Mouse (Mus musculus) gonadal fat pad, adult 2 months (tissue): Measurements from ENCODE around the gene Tmem104. TPM values are rescaled to one million over a fixed set of nuclear protein-coding genes. Genes with fewer than 3 reads are reported as not detected.

Experiments
- DNase-seq: peaks from one replicate; pipeline ENCODE4 v3.0.0-alpha.2; 2012; ENCODE audit warnings: low read depth
- polyA plus RNA-seq: library from polyadenylated mRNA; depleted of rRNA; stranded (reverse); fragments of >200 nt; gene quantifications from 2 replicates; pipeline ENCODE4 v1.2.3, GENCODE M21; 2012

Tmem104 gene
- polyA plus RNA-seq, 1 experiment, result 14.6 TPM

GRCm38 (mm10) chr11:115264136-115264861 is 77.0 kb downstream of the Tmem104 start:
- DNase-seq, result no peak

- DNase-seq, result no peak
These were observed 77.8 kb downstream of the Tmem104 start for GRCm38 (mm10) chr11:115264862-115265668.

DNA sequence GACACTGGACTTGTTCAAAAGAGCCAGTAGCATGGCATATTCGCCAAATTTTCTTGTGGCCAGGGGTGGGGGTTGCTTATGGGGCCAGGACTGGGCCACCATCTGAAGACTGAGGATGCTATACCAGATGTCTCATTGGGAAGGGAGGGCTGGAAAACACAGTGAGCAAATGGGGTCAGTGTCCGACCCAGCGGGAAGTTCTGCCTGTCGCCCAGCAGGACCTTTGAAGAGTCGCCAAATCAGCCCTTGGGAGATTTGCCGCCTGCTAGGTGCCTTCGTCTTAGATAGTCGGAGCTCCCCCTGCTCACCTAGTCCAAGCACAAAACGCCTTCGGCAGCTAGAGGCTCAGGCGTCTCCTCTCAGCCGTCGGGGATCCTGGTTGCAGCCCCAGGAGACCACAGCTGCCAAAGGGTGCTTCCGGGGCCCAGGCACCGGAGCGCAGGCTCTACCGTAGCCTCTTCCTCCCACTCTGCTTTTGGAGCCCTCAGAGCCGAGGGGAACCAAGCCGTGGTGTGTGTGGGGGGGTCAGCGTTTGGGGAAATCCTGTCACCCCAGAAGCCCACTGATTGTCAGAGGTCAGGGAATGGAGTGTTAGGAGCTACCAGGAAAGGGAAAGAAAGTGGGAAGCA is 78.6 kb downstream of the Tmem104 start:
- DNase-seq, result no peak

GRCm38 (mm10) chr11:115266400-115266778 is 79.1 kb downstream of the Tmem104 start:
- no peak for DNase-seq

DNA sequence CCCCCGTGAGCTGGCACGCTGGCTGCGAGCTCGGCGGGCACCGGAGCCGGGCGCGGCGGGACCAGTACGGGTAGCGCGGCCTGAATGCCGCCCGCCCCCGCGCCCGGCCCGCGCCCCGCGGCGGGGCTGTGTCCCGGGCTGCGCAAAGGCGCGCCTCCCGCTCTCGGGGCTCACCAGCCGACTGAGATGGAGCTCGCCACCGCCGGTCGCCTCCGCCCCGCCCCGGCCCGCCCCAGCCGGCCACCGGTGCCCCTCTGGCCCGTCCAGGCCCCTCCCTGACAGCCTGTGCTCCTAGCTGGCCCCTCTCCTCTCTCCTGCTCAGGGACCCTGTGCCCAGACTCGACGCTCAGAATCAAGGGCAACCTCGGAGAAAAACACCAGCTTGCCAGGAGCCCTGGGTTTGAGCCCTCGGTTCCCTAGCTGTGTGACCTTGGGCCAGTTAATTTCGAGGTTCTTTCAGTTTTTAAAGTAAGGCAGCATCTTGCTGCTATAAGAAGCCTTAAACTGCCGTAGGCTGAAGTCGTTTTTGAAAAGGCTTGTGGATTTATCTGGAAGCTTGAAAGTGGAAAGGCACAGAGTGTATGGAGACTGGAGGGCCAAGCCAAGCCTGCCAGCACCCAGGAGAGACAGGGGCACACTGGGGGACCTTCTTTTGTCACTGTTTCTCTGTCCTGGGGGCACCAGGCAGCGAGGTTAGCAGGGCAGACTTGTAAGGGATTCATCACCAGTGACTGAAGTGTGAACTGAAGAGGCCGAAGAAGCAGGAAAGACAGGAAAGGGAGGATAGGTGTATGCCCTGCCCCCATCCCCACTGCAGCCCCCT is 80.0 kb downstream of the Tmem104 start, which contains the start of gene Grin2c:
Grin2c (minus strand) TSS at position 183 of the 823 bp plus-strand sequence.
- no peak for DNase-seq

- DNase-seq, result no peak
These were observed 80.7 kb downstream of the Tmem104 start for GRCm38 (mm10) chr11:115267958-115268357.

DNA sequence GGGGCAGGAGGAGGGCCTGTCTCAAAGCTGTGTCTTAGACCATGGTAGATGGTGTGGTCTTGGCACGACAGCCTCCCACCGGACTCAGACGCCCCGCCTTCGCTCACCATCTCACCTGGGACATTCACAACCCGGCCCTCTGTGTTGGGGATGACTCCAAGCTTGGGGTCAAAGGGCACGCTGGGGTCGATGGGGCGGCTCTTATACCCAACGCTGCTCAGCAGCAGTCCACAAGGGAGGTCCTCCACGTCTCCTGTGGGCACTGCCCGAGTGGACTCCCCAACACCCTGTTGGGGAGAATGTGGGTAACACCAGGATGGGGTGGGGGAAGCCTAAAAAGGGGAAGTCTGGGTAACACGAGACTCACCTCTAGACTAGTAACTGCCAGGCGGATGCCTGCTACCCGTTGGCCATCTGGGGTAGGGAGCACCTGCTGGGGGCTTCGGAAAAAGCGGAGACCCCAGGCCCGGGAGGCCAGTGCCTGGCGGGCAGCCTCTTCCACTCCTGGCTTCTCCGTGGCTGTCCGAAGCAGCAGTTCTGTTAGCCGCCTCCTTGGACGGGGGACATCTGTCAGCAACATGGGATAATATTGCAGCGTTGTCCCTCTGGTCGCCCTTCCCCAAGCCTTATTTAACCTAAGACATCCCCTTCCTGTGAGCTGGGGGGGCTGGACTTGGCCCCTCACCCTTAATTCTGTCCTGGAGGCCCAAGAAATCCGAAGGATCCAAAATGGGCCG is 82.2 kb downstream of the Tmem104 start:
- no peak for DNase-seq

- no peak for DNase-seq
These were observed 83.0 kb downstream of the Tmem104 start for GRCm38 (mm10) chr11:115270148-115270861.

- no peak for DNase-seq
These were observed 83.8 kb downstream of the Tmem104 start for GRCm38 (mm10) chr11:115271052-115271451.

DNA sequence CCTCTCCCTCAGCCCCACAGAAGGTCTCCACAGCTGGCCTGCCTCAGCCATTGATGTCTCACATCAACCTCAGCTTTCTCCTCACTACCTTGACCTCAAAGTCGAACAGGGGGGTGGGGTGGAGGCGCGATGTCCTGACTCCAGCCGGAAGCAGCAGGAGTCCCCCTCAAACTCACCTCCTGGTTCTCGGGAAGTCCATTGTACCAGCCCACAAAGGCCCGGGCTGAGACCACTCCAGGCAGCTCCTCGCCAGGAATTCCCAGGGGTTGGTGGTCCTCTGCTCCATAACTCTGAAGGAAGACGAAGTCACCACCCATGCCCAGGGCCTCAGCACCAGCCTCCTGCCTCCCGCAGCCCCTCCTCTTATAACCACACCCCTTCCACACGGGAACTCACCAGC is 84.2 kb downstream of the Tmem104 start:
- DNase-seq, result no peak

DNA sequence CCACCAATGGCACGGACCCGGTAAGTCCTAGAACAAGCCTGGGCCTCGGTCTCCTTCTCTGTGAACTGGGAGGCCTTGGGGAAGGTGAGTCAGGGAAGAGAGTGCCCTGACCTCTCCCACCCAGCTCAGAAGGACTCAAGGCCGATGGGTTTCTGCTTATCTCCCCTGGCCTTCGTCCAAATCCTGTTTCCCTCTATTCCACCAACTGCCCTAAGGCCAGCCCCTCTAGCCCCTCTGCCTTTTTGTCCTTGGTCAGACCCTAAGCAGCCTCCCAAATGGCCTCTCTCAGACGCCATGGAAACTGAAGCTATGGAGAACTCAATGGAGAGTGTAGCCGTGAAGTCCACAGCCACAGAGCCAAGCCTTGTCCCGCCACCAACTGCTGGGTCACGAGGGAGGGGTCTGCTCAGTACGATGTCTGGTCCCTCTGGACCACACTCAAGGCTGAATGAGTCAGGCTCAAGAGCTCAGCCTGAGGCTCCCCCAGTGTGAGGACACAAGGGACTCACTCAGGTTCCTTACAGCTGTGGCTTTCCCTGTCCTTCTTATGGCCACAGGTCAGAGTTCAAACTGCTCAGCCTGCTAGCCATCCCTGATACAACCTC is 85.7 kb downstream of the Tmem104 start:
- no peak for DNase-seq

DNA sequence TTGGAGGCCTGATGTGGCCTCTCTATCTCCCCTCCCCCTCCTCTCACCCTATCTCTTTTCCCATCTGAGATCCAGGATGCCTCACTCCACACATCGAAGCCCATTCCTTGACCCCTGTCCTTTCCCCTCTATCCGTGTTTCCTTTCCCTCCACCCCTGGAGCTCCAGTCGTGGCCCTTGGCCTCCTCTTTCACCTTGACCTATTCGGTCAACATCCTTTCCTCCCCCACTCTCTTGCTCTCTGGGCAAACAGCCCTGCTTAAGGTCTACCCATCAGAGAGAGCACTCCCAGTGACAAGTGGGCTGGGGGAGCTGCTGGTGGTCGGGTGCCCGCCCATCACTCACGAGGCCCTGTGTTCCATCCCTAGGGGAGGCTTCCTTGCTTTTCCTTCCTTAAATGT is 86.4 kb downstream of the Tmem104 start:
- DNase-seq, result no peak

- no peak for DNase-seq
These were observed 86.9 kb downstream of the Tmem104 start for GRCm38 (mm10) chr11:115274178-115274577.

GRCm38 (mm10) chr11:115274771-115275170 is 87.5 kb downstream of the Tmem104 start:
- no peak for DNase-seq

DNA sequence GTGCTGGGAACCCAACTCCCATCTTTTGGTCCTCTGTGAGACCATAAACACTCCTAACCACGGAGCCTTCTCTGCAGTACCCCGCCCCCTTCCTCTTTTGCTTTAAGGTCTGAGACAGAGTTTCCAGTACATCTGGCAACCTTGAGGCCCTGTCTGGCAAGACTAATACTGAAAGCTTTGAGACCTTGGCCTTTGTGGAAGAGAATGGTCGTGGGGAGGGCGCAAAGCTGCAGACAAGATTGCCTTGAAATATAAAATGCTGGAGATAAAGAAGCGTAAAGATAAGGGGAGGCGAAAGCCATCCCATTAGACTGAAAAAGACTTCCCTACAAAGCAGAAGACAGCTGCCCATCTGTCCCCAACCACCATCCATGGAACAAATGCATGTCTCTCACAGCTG is 88.2 kb downstream of the Tmem104 start:
- no peak for DNase-seq

DNA sequence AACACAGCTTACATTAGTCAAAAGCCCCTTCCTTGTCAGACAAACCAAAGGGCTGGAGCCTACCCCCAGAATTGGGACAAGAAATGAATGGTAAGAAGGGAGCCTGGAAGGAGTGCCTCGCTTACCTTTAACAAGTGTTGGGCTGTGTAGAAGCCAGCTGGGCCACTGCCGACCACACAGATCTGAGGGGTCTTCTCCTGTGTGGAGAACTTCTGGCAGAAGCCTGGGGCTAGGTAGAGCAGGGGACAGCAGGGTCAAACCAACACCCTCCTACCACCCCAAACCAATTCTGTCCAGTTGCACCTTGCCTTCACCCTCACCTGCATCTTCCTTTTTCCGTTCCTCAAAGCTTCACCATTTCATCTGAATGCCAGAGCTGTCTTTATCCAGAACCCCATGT is 88.7 kb downstream of the Tmem104 start:
- DNase-seq, result no peak

DNA sequence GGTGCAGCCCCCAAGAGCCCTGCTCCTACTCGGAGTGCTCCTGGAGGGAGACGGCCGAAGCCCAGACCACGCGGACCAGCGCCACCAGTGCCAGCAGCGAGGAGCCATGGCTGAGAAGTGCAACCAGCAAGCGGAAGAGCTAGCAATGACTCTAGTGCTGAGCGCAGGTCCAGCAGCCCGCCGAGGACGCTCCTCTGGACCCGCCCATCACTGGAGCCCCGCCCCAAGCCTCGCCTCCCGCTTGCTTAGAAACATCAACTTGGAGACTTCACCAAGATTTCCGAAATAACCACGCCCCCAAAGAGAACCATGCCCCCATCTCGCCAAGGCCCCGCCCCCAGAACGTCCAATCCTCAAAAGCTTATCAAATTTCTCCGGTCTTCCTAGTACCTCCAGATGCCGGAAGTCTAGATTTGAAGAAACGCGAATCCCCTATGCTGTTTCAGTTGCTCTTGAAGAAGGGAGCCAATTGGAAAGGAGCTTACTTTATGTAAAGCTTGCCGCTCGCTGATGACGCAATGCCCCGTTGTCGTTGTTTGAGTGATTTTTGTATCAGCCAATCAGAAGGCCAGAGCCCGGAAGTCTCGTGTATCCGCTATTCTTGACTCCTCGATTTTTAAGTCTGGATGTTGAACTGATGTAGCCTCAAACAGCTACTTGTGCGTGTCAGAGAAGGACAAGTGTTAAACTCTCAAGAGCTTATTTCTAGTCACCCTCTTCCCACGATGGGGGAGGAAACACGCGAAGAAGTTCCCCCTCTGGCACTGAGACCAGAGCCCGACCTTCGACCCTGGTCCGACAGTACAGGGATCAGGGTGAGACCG is 89.7 kb downstream of the Tmem104 start, which contains the start of gene Fdxr:
Fdxr (minus strand) TSS at position 271 of the 824 bp plus-strand sequence.
- DNase-seq, result peak; percentile 98

GRCm38 (mm10) chr11:115277604-115277975 is 90.3 kb downstream of the Tmem104 start:
- no peak for DNase-seq

- no peak for DNase-seq
These were observed 90.9 kb downstream of the Tmem104 start for GRCm38 (mm10) chr11:115278176-115278575.
